Mouse (Mus musculus) forebrain, embryonic 11.5 days (tissue): ENCODE data around the gene Fbrsl1. TPM values are rescaled to one million over a fixed set of nuclear protein-coding genes. Genes with fewer than 3 reads are reported as not detected.
A peak's percentile ranks its signal among the peaks of the same experiment; 100 is the strongest.

ENCODE experiments used
- ATAC-seq: fragments of 200-750 bp; cut with Nextera tagmentation; replicated peaks from 2 replicates; pipeline ENCODE4 v1.8.0; 2017; ENCODE audit warnings: moderate TSS enrichment; ENCODE audit not compliant: low FRiP score
- DNase-seq: peaks from one replicate; pipeline ENCODE4 v3.0.0-alpha.2; 2017; ENCODE audit warnings: low spot score
- H3K27ac ChIP-seq: fragments of 300-500 bp; sonication (generic); 2 replicates; pipeline ENCODE4 v1.5.1; 2014; ENCODE audit warnings: low read depth, low read length
- H3K27me3 ChIP-seq: fragments of 300-500 bp; sonication (generic); 2 replicates; pipeline ENCODE4 v1.6.1; 2014; ENCODE audit warnings: mild to moderate bottlenecking, low read length, mixed read lengths; ENCODE audit not compliant: control insufficient read depth, insufficient read depth
- H3K36me3 ChIP-seq: fragments of 300-500 bp; sonication (generic); 2 replicates; pipeline ENCODE4 v1.6.1; 2014; ENCODE audit warnings: mild to moderate bottlenecking, low read length, moderate library complexity, mixed read lengths; ENCODE audit not compliant: control insufficient read depth, insufficient read depth
- H3K4me1 ChIP-seq: fragments of 300-500 bp; sonication (generic); replicated peaks from 2 replicates; pipeline ENCODE4 v1.6.1; 2014; ENCODE audit warnings: low read length, mixed read lengths; ENCODE audit not compliant: control insufficient read depth, insufficient read depth
- H3K4me2 ChIP-seq: fragments of 300-500 bp; sonication (generic); 2 replicates; pipeline ENCODE4 v1.6.1; 2014; ENCODE audit warnings: low read depth, mild to moderate bottlenecking, low read length, moderate library complexity, mixed read lengths; ENCODE audit not compliant: severe bottlenecking
- H3K4me3 ChIP-seq: fragments of 300-500 bp; sonication (generic); 2 replicates; pipeline ENCODE4 v1.5.1; 2014; ENCODE audit warnings: low read depth, low read length
- H3K9ac ChIP-seq: fragments of 300-500 bp; sonication (generic); 2 replicates; pipeline ENCODE4 v1.6.1; 2014; ENCODE audit warnings: low read length
- H3K9me3 ChIP-seq: fragments of 300-500 bp; sonication (generic); 2 replicates; pipeline ENCODE4 v1.6.1; 2016; ENCODE audit warnings: low read length, mixed read lengths; ENCODE audit not compliant: control insufficient read depth
- WGBS: fragments of 180-500 bp; shearing (Covaris S2); extraction: QIAGEN DNeasy Blood & Tissue Kit; methylation state at CpG from one replicate; pipeline ENCODE4 v1.1.7; 2014; 5-methylcytosine and 5-hydroxymethylcytosine counted together
- polyA plus RNA-seq: library from polyadenylated mRNA; unstranded; fragments of >200 nt; fragmentation: Nextera tagmentation; extraction: Ambion mirVana; gene quantifications from 2 replicates; pipeline ENCODE4 v1.2.1, GENCODE M21; 2014

Fbrsl1 gene
- polyA plus RNA-seq, 1 experiment from 2014 or later: 41.1 TPM

GRCm38 (mm10) chr5:110486674-110487334 is 38.5 kb upstream of the Fbrsl1 start:
- 0 out of 2 replicates have a peak overlapping the region, but pooled peaks have one; percentile 28 for H3K4me2 ChIP-seq
- DNase-seq (peak; percentile 89), ATAC-seq (peak; percentile 95)
- H3K36me3 ChIP-seq: no peaks in the 10 kb centered on the region
- WGBS: 5% methylated on average over 5 of the region's 5 CpGs
- no peaks in the 10 kb centered on the region for H3K9me3 ChIP-seq
- peak overlapping the region; percentile 53; the same call in 1 of the 2 replicates for H3K27ac ChIP-seq
- H3K4me1 ChIP-seq: peaks cover 16% of the 10 kb centered on the region
- H3K9ac ChIP-seq: no peak overlapping the region
- peaks cover 26% of the 10 kb centered on the region for H3K27me3 ChIP-seq
- H3K4me3 ChIP-seq: no peak overlapping the region

DNA sequence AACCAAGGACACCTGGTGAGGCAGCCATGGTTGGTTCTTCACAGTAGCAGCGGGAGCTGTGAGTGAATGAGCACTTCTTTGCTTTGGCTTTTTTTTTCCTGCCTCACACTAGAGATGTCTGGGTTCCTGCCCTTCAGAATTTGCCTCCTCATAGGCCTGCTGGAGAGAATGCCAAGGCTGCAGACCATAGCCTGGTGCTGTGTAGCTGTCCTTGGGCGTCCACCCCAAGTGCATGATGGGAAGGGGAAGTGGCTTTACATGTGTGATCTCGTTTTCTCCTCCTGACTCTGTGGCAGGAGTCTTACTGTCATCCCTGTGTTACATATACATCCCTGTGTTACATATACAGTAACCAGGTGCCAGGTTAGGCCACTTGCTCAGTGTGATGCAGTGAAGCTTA is 36.4 kb upstream of the Fbrsl1 start:
- H3K9ac ChIP-seq: no peak overlapping the region
- WGBS: 84% methylated on average over 3 of the region's 3 CpGs
- DNase-seq (no peak), ATAC-seq (no peak)
- no peak overlapping the region for H3K4me3 ChIP-seq
- H3K27ac ChIP-seq: no peak overlapping the region
- H3K27me3 ChIP-seq: peaks cover 37% of the 10 kb centered on the region
- peaks cover 16% of the 10 kb centered on the region for H3K4me1 ChIP-seq
- H3K36me3 ChIP-seq: no peaks in the 10 kb centered on the region
- H3K4me2 ChIP-seq: no peak overlapping the region
- H3K9me3 ChIP-seq: no peaks in the 10 kb centered on the region

- no peak overlapping the region for H3K9ac ChIP-seq
- no peak overlapping the region for H3K4me3 ChIP-seq
- ATAC-seq (no peak), DNase-seq (no peak)
- H3K27me3 ChIP-seq: peaks cover 17% of the 10 kb centered on the region
- no peak overlapping the region for H3K4me2 ChIP-seq
- no peaks in the 10 kb centered on the region; the same call in 1 of the 2 replicates for H3K4me1 ChIP-seq
- WGBS: 84% methylated on average over 8 of the region's 8 CpGs
- no peaks in the 10 kb centered on the region for H3K9me3 ChIP-seq
- no peaks in the 10 kb centered on the region for H3K36me3 ChIP-seq
- no peak overlapping the region for H3K27ac ChIP-seq
Measured at GRCm38 (mm10) chr5:110479228-110479627, 30.9 kb upstream of the Fbrsl1 start.

DNA sequence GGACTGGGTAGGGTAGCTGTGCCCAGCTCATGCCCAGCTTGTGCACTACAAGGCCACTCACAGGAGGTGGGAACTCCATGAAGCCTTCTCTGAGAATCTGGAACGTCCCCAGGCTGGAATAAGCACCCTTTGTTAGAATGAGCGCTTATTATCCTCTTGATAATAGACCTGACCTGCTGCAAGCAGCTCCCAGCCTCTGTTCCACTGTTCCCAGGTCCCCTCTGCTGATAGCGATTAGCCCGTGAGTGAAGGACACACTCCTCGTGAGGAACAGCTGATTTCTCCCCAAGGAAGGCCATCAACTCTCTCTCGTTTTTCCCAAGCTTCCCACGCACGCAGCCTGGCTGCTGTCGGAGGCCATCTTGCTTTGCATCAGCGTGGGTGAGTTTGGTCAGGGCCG is 25.9 kb upstream of the Fbrsl1 start:
- Histone ChIP-seq H3K9ac (no peak overlapping the region), H3K4me3 (no peak overlapping the region), H3K27me3 (no peaks in the 10 kb centered on the region), H3K36me3 (no peaks in the 10 kb centered on the region), H3K4me2 (no peak overlapping the region), H3K4me1 (peaks cover 3% of the 10 kb centered on the region; the same call in 1 of the 2 replicates), H3K9me3 (no peaks in the 10 kb centered on the region), H3K27ac (no peak overlapping the region)
- no peak for ATAC-seq
- WGBS: 71% methylated on average over 11 of the region's 11 CpGs
- no peak for DNase-seq

GRCm38 (mm10) chr5:110472834-110473233 is 24.5 kb upstream of the Fbrsl1 start:
- no peak for ATAC-seq
- Histone ChIP-seq H3K27ac (no peak overlapping the region), H3K4me3 (no peak overlapping the region), H3K36me3 (no peaks in the 10 kb centered on the region), H3K4me2 (no peak overlapping the region), H3K9ac (no peak overlapping the region), H3K9me3 (no peaks in the 10 kb centered on the region), H3K4me1 (peaks cover 3% of the 10 kb centered on the region; the same call in 1 of the 2 replicates), H3K27me3 (no peaks in the 10 kb centered on the region)
- DNase-seq: no peak
- 0% methylated on average over 1 of the region's 1 CpGs for WGBS

GRCm38 (mm10) chr5:110471981-110472476 is 23.7 kb upstream of the Fbrsl1 start:
- Histone ChIP-seq H3K4me2 (no peak overlapping the region), H3K36me3 (no peaks in the 10 kb centered on the region), H3K27me3 (no peaks in the 10 kb centered on the region), H3K27ac (no peak overlapping the region), H3K4me1 (peaks cover 3% of the 10 kb centered on the region; the same call in 1 of the 2 replicates), H3K9ac (no peak overlapping the region), H3K4me3 (no peak overlapping the region), H3K9me3 (no peaks in the 10 kb centered on the region)
- DNase-seq (no peak), ATAC-seq (no peak)
- 30% methylated on average over 5 of the region's 5 CpGs for WGBS

GRCm38 (mm10) chr5:110471285-110471684 is 23.0 kb upstream of the Fbrsl1 start:
- H3K4me1 ChIP-seq: peaks cover 3% of the 10 kb centered on the region; the same call in 1 of the 2 replicates
- no peaks in the 10 kb centered on the region for H3K27me3 ChIP-seq
- no peak overlapping the region for H3K9ac ChIP-seq
- H3K27ac ChIP-seq: no peak overlapping the region
- ATAC-seq: no peak
- H3K36me3 ChIP-seq: no peaks in the 10 kb centered on the region
- no peak overlapping the region for H3K4me2 ChIP-seq
- no peak for DNase-seq
- WGBS: 16% methylated on average over 4 of the region's 4 CpGs
- H3K9me3 ChIP-seq: no peaks in the 10 kb centered on the region
- H3K4me3 ChIP-seq: no peak overlapping the region

- no peaks in the 10 kb centered on the region for H3K27me3 ChIP-seq
- 76% methylated on average over 8 of the region's 8 CpGs for WGBS
- DNase-seq: no peak
- no peak overlapping the region for H3K4me2 ChIP-seq
- no peak overlapping the region for H3K27ac ChIP-seq
- H3K9me3 ChIP-seq: no peaks in the 10 kb centered on the region
- peaks cover 3% of the 10 kb centered on the region; the same call in 1 of the 2 replicates for H3K4me1 ChIP-seq
- H3K4me3 ChIP-seq: no peak overlapping the region
- ATAC-seq: no peak
- H3K36me3 ChIP-seq: no peaks in the 10 kb centered on the region
- H3K9ac ChIP-seq: no peak overlapping the region
Measured at GRCm38 (mm10) chr5:110469227-110469925, 21.1 kb upstream of the Fbrsl1 start.
